Mouse (Mus musculus): ENCODE results near the gene Alox12. TPM values are rescaled to one million over a fixed set of nuclear protein-coding genes. Genes with fewer than 3 reads are reported as not detected.

The Alox12 gene
- total and polyA plus RNA-seq, 3 experiments, result 0.03 TPM; not detected in 2

- TF ChIP-seq ETS1 (IDR thresholded peaks at IDR 0.05; ENCODE audit: low read depth, low read length) (no peak), TAL1 (IDR thresholded peaks at IDR 0.05; ENCODE audit: low read length) (no peak), GABPA (IDR thresholded peaks at IDR 0.05; ENCODE audit: low read depth, low read length) (no peak), SIN3A (IDR thresholded peaks at IDR 0.05; ENCODE audit: low read length) (no peak), CHD2 (IDR thresholded peaks at IDR 0.05; ENCODE audit: low read length) (no peak), USF1 (IDR thresholded peaks at IDR 0.05; ENCODE audit: low read depth, low read length) (no peak), SMC3 (IDR thresholded peaks at IDR 0.05; ENCODE audit: low read depth, low read length) (no peak), POLR2AphosphoS5 (IDR thresholded peaks at IDR 0.05; ENCODE audit: borderline replicate concordance, low read depth, low read length) (no peak), MAFK (IDR thresholded peaks at IDR 0.05; ENCODE audit: borderline replicate concordance, low read depth, low read length) (no peak), ZNF384 (IDR thresholded peaks at IDR 0.05; ENCODE audit: low read depth, low read length) (no peak), ZC3H11A (IDR thresholded peaks at IDR 0.05; ENCODE audit: low read depth, low read length) (no peak), E2F4 (IDR thresholded peaks at IDR 0.05; ENCODE audit: borderline replicate concordance, low read depth, low read length) (no peak), GATA1 (IDR thresholded peaks at IDR 0.05; ENCODE audit: low read depth, low read length) (no peak), TBP (IDR thresholded peaks at IDR 0.05; ENCODE audit: low read depth, low read length) (no peak), RCOR1 (IDR thresholded peaks at IDR 0.05; ENCODE audit: low read depth, low read length) (no peak), ZMIZ1 (IDR thresholded peaks at IDR 0.05; ENCODE audit: low read depth, low read length) (no peak)
- H3K79me2 ChIP-seq (ENCODE audit: control insufficient read depth, insufficient read depth, low read length, poor library complexity), result no peaks in the 10 kb centered on the region
- no peak overlapping the region for H3K27ac ChIP-seq (ENCODE audit: control insufficient read depth, low read depth, low read length)
- H3K9ac ChIP-seq (ENCODE audit: control insufficient read depth, low read depth, low read length, poor library complexity, severe bottlenecking), result no peak overlapping the region
- no peaks in the 10 kb centered on the region for H3K4me1 ChIP-seq (ENCODE audit: control insufficient read depth in 1 of 2, insufficient read depth in 2 of 2, low read length in 2 of 2)
- H3K9me3 ChIP-seq (replicated peaks; ENCODE audit: insufficient read depth, low read length), result no peaks in the 10 kb centered on the region
- H3K36me3 ChIP-seq (ENCODE audit: control insufficient read depth in 1 of 2, insufficient read depth in 2 of 2, low read length in 2 of 2), result no peaks in the 10 kb centered on the region
- DNase-seq (ENCODE audit: low read depth, low spot score), result no peak
- H3K4me3 ChIP-seq (ENCODE audit: control insufficient read depth in 1 of 2, insufficient read depth in 1 of 2, low read depth in 2 of 2, low read length in 2 of 2), result no peak overlapping the region
- H3K27me3 ChIP-seq (ENCODE audit: control insufficient read depth in 1 of 2, insufficient read depth in 2 of 2, low read length in 2 of 2), result peaks cover 7 to 15% of the 10 kb centered on the region in 2 experiments
Observed at GRCm38 (mm10) chr11:70271641-70272040, 16.5 kb upstream of the Alox12 start.

DNA sequence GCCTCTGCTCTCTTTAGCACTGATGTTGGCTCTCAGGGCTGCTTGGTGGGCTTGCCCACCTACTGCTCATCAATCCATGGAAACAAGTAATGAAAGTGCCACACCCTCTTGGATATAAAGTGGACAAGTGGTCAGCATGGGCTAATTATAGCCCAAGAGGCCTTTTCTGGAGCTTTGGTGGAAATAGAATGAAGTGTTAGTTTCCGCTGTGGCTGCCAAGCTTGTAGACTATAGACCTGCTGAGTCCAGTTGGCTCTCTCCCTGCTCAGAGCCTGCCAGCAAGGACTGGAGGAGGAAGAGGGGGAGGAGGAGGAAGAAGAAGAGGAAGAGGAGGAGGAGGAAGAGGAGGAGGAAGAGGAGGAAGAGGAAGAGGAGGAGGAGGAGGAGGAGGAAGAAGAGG is 11.3 kb upstream of the Alox12 start:
- Histone ChIP-seq H3K27me3 (ENCODE audit: control insufficient read depth in 1 of 2, insufficient read depth in 2 of 2, low read length in 2 of 2) (peaks cover 5 to 19% of the 10 kb centered on the region in 2 experiments), H3K4me1 (ENCODE audit: control insufficient read depth in 1 of 2, insufficient read depth in 2 of 2, low read length in 2 of 2) (0 out of 4 replicates have a peak, but pooled peaks cover 0 to 2% of the 10 kb centered on the region in 2 experiments), H3K36me3 (ENCODE audit: control insufficient read depth in 1 of 2, insufficient read depth in 2 of 2, low read length in 2 of 2) (no peaks in the 10 kb centered on the region), H3K9ac (ENCODE audit: control insufficient read depth, low read depth, low read length, poor library complexity, severe bottlenecking) (no peak overlapping the region), H3K9me3 (replicated peaks; ENCODE audit: insufficient read depth, low read length) (no peaks in the 10 kb centered on the region), H3K27ac (ENCODE audit: control insufficient read depth, low read depth, low read length) (no peak overlapping the region), H3K79me2 (ENCODE audit: control insufficient read depth, insufficient read depth, low read length, poor library complexity) (no peaks in the 10 kb centered on the region), H3K4me3 (ENCODE audit: control insufficient read depth in 1 of 2, insufficient read depth in 1 of 2, low read depth in 2 of 2, low read length in 2 of 2) (no peak overlapping the region)
- DNase-seq (ENCODE audit: low read depth, low spot score), result no peak
- TF ChIP-seq ZKSCAN1 (IDR thresholded peaks at IDR 0.05; ENCODE audit: low read depth, low read length) (no peak), MAZ (IDR thresholded peaks at IDR 0.05; ENCODE audit: low read depth, low read length) (no peak), KAT2A (conservative IDR thresholded peaks at IDR 0.05; ENCODE audit: low read depth, low read length) (no peak), ELF1 (IDR thresholded peaks at IDR 0.05; ENCODE audit: low read depth, low read length) (no peak), HCFC1 (IDR thresholded peaks at IDR 0.05; ENCODE audit: low read depth, low read length) (no peak), TCF12 (IDR thresholded peaks at IDR 0.05; ENCODE audit: low read depth, low read length) (no peak), E2F4 (IDR thresholded peaks at IDR 0.05; ENCODE audit: borderline replicate concordance, low read depth, low read length) (no peak), RAD21 (IDR thresholded peaks at IDR 0.05; ENCODE audit: low read depth, low read length) (no peak), MEF2A (IDR thresholded peaks at IDR 0.05; ENCODE audit: extremely low read depth, insufficient replicate concordance, low read depth, low read length, poor library complexity, severe bottlenecking) (no peak), NRF1 (IDR thresholded peaks at IDR 0.05; ENCODE audit: insufficient read depth, low read depth, low read length, poor library complexity, severe bottlenecking) (no peak), BHLHE40 (IDR thresholded peaks at IDR 0.05; ENCODE audit: borderline replicate concordance, low read depth, low read length) (no peak), MYC (IDR thresholded peaks at IDR 0.05; ENCODE audit: low read depth, low read length) (no peak), CHD1 (IDR thresholded peaks at IDR 0.05; ENCODE audit: low read depth, low read length) (no peak), MYB (IDR thresholded peaks at IDR 0.05; ENCODE audit: low read depth, low read length) (no peak)
